Mouse (Mus musculus) megakaryocyte, embryonic 14.5 days (primary cell): ENCODE measurements around the gene Lrrc46.

ENCODE experiments used
- FLI1 ChIP-seq: IDR thresholded peaks from 2 replicates; pipeline ENCODE4 v1.6.1; 2012; ENCODE audit warnings: low read length, inconsistent platforms, mixed read lengths
- GATA1 ChIP-seq: IDR thresholded peaks from 3 replicates; pipeline ENCODE4 v1.6.1; 2012; ENCODE audit warnings: mixed read lengths, low read length, inconsistent platforms, borderline replicate concordance

- TF ChIP-seq GATA1 (no peak), FLI1 (no peak)
These were observed 15.4 kb downstream of the Lrrc46 start for GRCm38 (mm10) chr11:97025721-97026344.
